Mouse (Mus musculus) right cerebral cortex, adult 18-20 months (tissue): ENCODE results near the gene Nudt8.

Experiments
- DNase-seq: peaks from one replicate; pipeline ENCODE4 v3.0.0; 2022; ENCODE audit warnings: mixed read lengths

The Nudt8 gene

GRCm38 (mm10) chr19:3988750-3989149 lies 11.6 kb upstream of the Nudt8 start:
- DNase-seq, result no peak

- DNase-seq, result no peak
Measured at GRCm38 (mm10) chr19:3990804-3991203, 9.6 kb upstream of the Nudt8 start.

- no peak for DNase-seq
Measured at GRCm38 (mm10) chr19:3991562-3991961, 8.8 kb upstream of the Nudt8 start.

- no peak for DNase-seq
Measured at GRCm38 (mm10) chr19:3991966-3992365, 8.4 kb upstream of the Nudt8 start.

- DNase-seq, result no peak
Measured at GRCm38 (mm10) chr19:3992416-3992815, 8.0 kb upstream of the Nudt8 start, which contains the start of gene Tbx10. Gene Tbx10 (plus strand): TSS chr19:3992752.

- DNase-seq, result no peak
Measured at GRCm38 (mm10) chr19:3994932-3995331, 5.4 kb upstream of the Nudt8 start.

- no peak for DNase-seq
Measured at GRCm38 (mm10) chr19:3995505-3995904, 4.9 kb upstream of the Nudt8 start.

- DNase-seq, result no peak
Measured at GRCm38 (mm10) chr19:3996106-3996505, 4.3 kb upstream of the Nudt8 start.

- no peak for DNase-seq
Measured at GRCm38 (mm10) chr19:3996747-3997146, 3.6 kb upstream of the Nudt8 start.

- DNase-seq, result no peak
Measured at GRCm38 (mm10) chr19:3997231-3997630, 3.1 kb upstream of the Nudt8 start.

- no peak for DNase-seq
Measured at GRCm38 (mm10) chr19:3998335-3998734, 2.0 kb upstream of the Nudt8 start.

GRCm38 (mm10) chr19:3999121-3999730 lies 1.2 kb upstream of the Nudt8 start:
- no peak for DNase-seq

- DNase-seq, result no peak
Measured at GRCm38 (mm10) chr19:4000949-4001525, 657 bp downstream of the Nudt8 start.

- no peak for DNase-seq
Measured at GRCm38 (mm10) chr19:4001752-4002151, 1.4 kb downstream of the Nudt8 start.

- no peak for DNase-seq
Measured at GRCm38 (mm10) chr19:4003112-4003511, 2.7 kb downstream of the Nudt8 start, which contains the start of gene Doc2g. Gene Doc2g (plus strand): TSS chr19:4003313.

- no peak for DNase-seq
Measured at GRCm38 (mm10) chr19:4003641-4004040, 3.3 kb downstream of the Nudt8 start.

- no peak for DNase-seq
Measured at GRCm38 (mm10) chr19:4004331-4004730, 4.0 kb downstream of the Nudt8 start.

GRCm38 (mm10) chr19:4005091-4005490 lies 4.7 kb downstream of the Nudt8 start:
- DNase-seq, result no peak

- no peak for DNase-seq
Measured at GRCm38 (mm10) chr19:4005971-4006370, 5.6 kb downstream of the Nudt8 start.

- DNase-seq, result no peak
Measured at GRCm38 (mm10) chr19:4011086-4011485, 10.7 kb downstream of the Nudt8 start.

- peak; percentile 99 for DNase-seq
Measured at GRCm38 (mm10) chr19:4012432-4013022, 12.1 kb downstream of the Nudt8 start, which contains the start of gene Ndufv1. Gene Ndufv1 (minus strand): TSS chr19:4012806.

GRCm38 (mm10) chr19:4013066-4013465 lies 12.7 kb downstream of the Nudt8 start:
- no peak for DNase-seq

GRCm38 (mm10) chr19:4014802-4015201 lies 14.4 kb downstream of the Nudt8 start:
- DNase-seq, result no peak

- DNase-seq, result no peak
Measured at GRCm38 (mm10) chr19:4015635-4016034, 15.3 kb downstream of the Nudt8 start.
